Mouse (Mus musculus) bone marrow, adult 2 months (tissue): Measurements from ENCODE around the gene Parva.

Experiments
- CTCF ChIP-seq: fragments of 200-500 bp; IDR thresholded peaks from 2 replicates; pipeline ENCODE4 v1.5.1; 2011; ENCODE audit warnings: low read length, control low read depth; ENCODE audit not compliant: control insufficient read depth, insufficient read depth
- POLR2A ChIP-seq: fragments of 200-500 bp; IDR thresholded peaks from 2 replicates; pipeline ENCODE4 v1.6.1; 2011; ENCODE audit warnings: low read depth, mild to moderate bottlenecking, control low read depth, low read length, borderline replicate concordance; ENCODE audit not compliant: control insufficient read depth

DNA sequence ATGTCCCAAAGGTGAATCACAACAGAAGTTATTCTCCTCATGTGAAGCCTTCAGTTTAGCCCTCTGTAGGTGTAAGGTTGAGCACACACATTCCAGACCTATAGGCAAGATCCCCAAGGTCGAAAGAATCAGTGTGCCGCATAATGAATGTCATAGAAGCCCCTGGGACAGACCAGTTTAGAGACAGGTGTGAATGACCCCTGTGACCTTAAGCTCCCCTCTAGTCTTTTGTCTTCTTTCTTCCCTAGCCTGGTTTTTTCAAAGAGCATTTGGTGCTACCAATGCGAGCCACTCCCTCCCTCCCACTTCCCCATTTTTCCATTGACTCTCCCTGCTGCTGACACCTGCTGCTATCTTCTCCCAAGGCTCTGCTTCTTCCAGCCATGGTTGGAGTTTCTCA is 121.8 kb downstream of the Parva start:
- TF ChIP-seq POLR2A (no peak), CTCF (no peak)
